8 mouse cellular contexts compared by ENCODE assay signal in genomic region chr8:70500386-70501301, GRCm38 (mm10). TPM values are rescaled to one million over a fixed set of nuclear protein-coding genes. Genes with fewer than 3 reads are reported as not detected.
DNase-seq lines count a peak whose midpoint lies in the region; ATAC-seq and TF ChIP-seq lines count a peak whose summit lies in the region.

No protein-coding gene starts in this region.

- peaks cover 10% of the 10 kb centered on the region for H3K36me3 ChIP-seq in embryonic facial prominence, embryonic 14.5 days (ENCODE audit: control insufficient read depth, insufficient read depth, low read length)
- 0 out of 2 replicates have a peak, but pooled peaks cover 5% of the 10 kb centered on the region for H3K36me3 ChIP-seq in midbrain, postnatal 0 days (ENCODE audit: insufficient read depth, low read length)

- H3K9me3 ChIP-seq in embryonic facial prominence, embryonic 14.5 days (ENCODE audit: control insufficient read depth, low read length) = no peaks in the 10 kb centered on the region
- H3K9me3 ChIP-seq in midbrain, postnatal 0 days (ENCODE audit: low read length) = no peaks in the 10 kb centered on the region

- 15% methylated on average over 35 of the region's 39 CpGs for WGBS in embryonic facial prominence, embryonic 14.5 days
- whole genome bisulfite sequencing in midbrain, postnatal 0 days = 10% methylated on average over 39 of the region's 39 CpGs

- H3K27ac ChIP-seq in embryonic facial prominence, embryonic 14.5 days (replicated peaks; ENCODE audit: low read depth, low read length) = no peak overlapping the region
- H3K27ac ChIP-seq in midbrain, postnatal 0 days (ENCODE audit: low read depth, low read length) = no peak overlapping the region

- H3K9ac ChIP-seq in embryonic facial prominence, embryonic 14.5 days (ENCODE audit: low read depth, low read length) = no peak overlapping the region
- H3K9ac ChIP-seq in midbrain, postnatal 0 days (replicated peaks; ENCODE audit: low read length, poor library complexity, severe bottlenecking) = 0 out of 2 replicates have a peak overlapping the region, but pooled peaks have one; percentile 36

- H3K4me3 ChIP-seq in embryonic facial prominence, embryonic 14.5 days (ENCODE audit: low read depth, low read length) = no peak overlapping the region; the same call in 1 of the 2 replicates
- H3K4me3 ChIP-seq in midbrain, postnatal 0 days (ENCODE audit: low read depth, low read length) = peak overlapping the region; percentile 10; the same call in 1 of the 2 replicates

- no peak for TF ChIP-seq CTCF in midbrain, postnatal 0 days (IDR thresholded peaks at IDR 0.05)

- intact Hi-C loops in left cerebral cortex, postnatal 25 days (cut with DNase I) = no loop called here

- peaks cover 40% of the 10 kb centered on the region for H3K4me1 ChIP-seq in embryonic facial prominence, embryonic 14.5 days (ENCODE audit: control insufficient read depth, insufficient read depth, low read length)
- no peaks in the 10 kb centered on the region for H3K4me1 ChIP-seq in midbrain, postnatal 0 days (ENCODE audit: insufficient read depth, low read length)

- DNase-seq in cerebellum, adult 9-10 months = peak; percentile 73
- DNase-seq in cerebellum, adult 11-12 months = no peak
- DNase-seq in B cell, adult 2 months = peak; percentile 70 to 74
- DNase-seq in embryonic facial prominence, embryonic 14.5 days (ENCODE audit: low spot score) = peak; percentile 53
- DNase-seq in kidney, postnatal 25 days = peak; percentile 41 to 63
- no peak for DNase-seq in midbrain, postnatal 0 days (ENCODE audit: low spot score)
- DNase-seq in left cerebral cortex, postnatal 25 days (ENCODE audit: low spot score in 2 of 2) = no peak

- no peak for ATAC-seq in embryonic facial prominence, embryonic 14.5 days (ENCODE audit: low read depth)
- no peak for ATAC-seq in midbrain, postnatal 0 days (ENCODE audit: low FRiP score)
- no peak for ATAC-seq in frontal cortex, adult (ENCODE audit: low TSS enrichment)

- H3K4me2 ChIP-seq in embryonic facial prominence, embryonic 14.5 days (ENCODE audit: low read depth, low read length) = peak overlapping the region; percentile 31
- peak overlapping the region; percentile 30 for H3K4me2 ChIP-seq in midbrain, postnatal 0 days (ENCODE audit: low read depth, low read length, poor library complexity, severe bottlenecking)

- peaks cover 41% of the 10 kb centered on the region for H3K27me3 ChIP-seq in embryonic facial prominence, embryonic 14.5 days (replicated peaks; ENCODE audit: control insufficient read depth, insufficient read depth, low read length)
- H3K27me3 ChIP-seq in midbrain, postnatal 0 days (ENCODE audit: insufficient read depth, low read length) = peaks cover 63% of the 10 kb centered on the region

RNA-seq across cellular contexts. Expression of gene Rex1bd, which starts 5.9 kb away (rescaled TPM):
- 144 and 148 TPM in 2 replicates for polyA plus RNA-seq in embryonic facial prominence, embryonic 14.5 days (2014; fragmentation: Nextera tagmentation; extraction: Ambion mirVana)
- 118 and 121 TPM in 2 replicates for total RNA-seq in midbrain, postnatal 0 days (2014; rRNA removed)
- polyA plus RNA-seq in midbrain, postnatal 0 days (2015; fragmentation: Nextera tagmentation; extraction: Ambion mirVana) = 198 and 212 TPM in 2 replicates
- 100 to 1,000 TPM; 104 TPM for total RNA-seq in left cerebral cortex, postnatal 25 days (2021)

RNA-seq across cellular contexts. Expression of gene Crlf1, which starts 7.7 kb away (rescaled TPM):
- polyA plus RNA-seq in embryonic facial prominence, embryonic 14.5 days (2014; fragmentation: Nextera tagmentation; extraction: Ambion mirVana) = 67.3 and 68.1 TPM in 2 replicates
- total RNA-seq in midbrain, postnatal 0 days (2014; rRNA removed) = 4.1 and 4.3 TPM in 2 replicates
- 9.4 and 10.9 TPM in 2 replicates for polyA plus RNA-seq in midbrain, postnatal 0 days (2015; fragmentation: Nextera tagmentation; extraction: Ambion mirVana)
- 1 to 10 TPM; 2.3 to 3.5 TPM for total RNA-seq in left cerebral cortex, postnatal 25 days (2021)

RNA-seq across cellular contexts. Expression of gene Uba52, which starts 10.0 kb away (rescaled TPM):
- polyA plus RNA-seq in embryonic facial prominence, embryonic 14.5 days (2014; fragmentation: Nextera tagmentation; extraction: Ambion mirVana) = 991 and 1,091 TPM in 2 replicates
- 357 and 402 TPM in 2 replicates for total RNA-seq in midbrain, postnatal 0 days (2014; rRNA removed)
- polyA plus RNA-seq in midbrain, postnatal 0 days (2015; fragmentation: Nextera tagmentation; extraction: Ambion mirVana) = 721 and 736 TPM in 2 replicates
- 100 to 1,000 TPM; 886 to 927 TPM for total RNA-seq in left cerebral cortex, postnatal 25 days (2021)

RNA-seq across cellular contexts. Expression of gene Tmem59l, which starts 13.5 kb away (rescaled TPM):
- 10.2 and 14.5 TPM in 2 replicates for polyA plus RNA-seq in embryonic facial prominence, embryonic 14.5 days (2014; fragmentation: Nextera tagmentation; extraction: Ambion mirVana)
- total RNA-seq in midbrain, postnatal 0 days (2014; rRNA removed) = 168 and 206 TPM in 2 replicates
- polyA plus RNA-seq in midbrain, postnatal 0 days (2015; fragmentation: Nextera tagmentation; extraction: Ambion mirVana) = 203 and 226 TPM in 2 replicates
- total RNA-seq in left cerebral cortex, postnatal 25 days (2021) = 100 to 1,000 TPM; 264 to 286 TPM

RNA-seq across cellular contexts. Expression of gene Klhl26, which starts 23.9 kb away (rescaled TPM):
- 18.7 and 21.5 TPM in 2 replicates for polyA plus RNA-seq in embryonic facial prominence, embryonic 14.5 days (2014; fragmentation: Nextera tagmentation; extraction: Ambion mirVana)
- 48.9 and 51.0 TPM in 2 replicates for total RNA-seq in midbrain, postnatal 0 days (2014; rRNA removed)
- 39.4 TPM in 2 replicates for polyA plus RNA-seq in midbrain, postnatal 0 days (2015; fragmentation: Nextera tagmentation; extraction: Ambion mirVana)
- total RNA-seq in left cerebral cortex, postnatal 25 days (2021) = 10 to 100 TPM; 40.3 to 44.2 TPM

Comparison
In these comparisons a context has a peak if more than half of its experiments do, and no peak if none do; other contexts are left out.
1. DNase-seq: peak in cerebellum, adult 9-10 months (single experiment), B cell, adult 2 months (2 of 2), embryonic facial prominence, embryonic 14.5 days (single experiment) and kidney, postnatal 25 days (2 of 2); none in cerebellum, adult 11-12 months (single experiment), midbrain, postnatal 0 days (single experiment) and left cerebral cortex, postnatal 25 days (0 of 2).